Mouse (Mus musculus) olfactory bulb, adult 2 months (tissue): ENCODE results near the gene Pkn3. TPM values are rescaled to one million over a fixed set of nuclear protein-coding genes. Genes with fewer than 3 reads are reported as not detected.
"Not testable (repeated sequence)": the region's sequence is repeated elsewhere in the genome, so short reads cannot be mapped to it uniquely, and the experiment has no call there.

Experiments used
- H3K27ac ChIP-seq: fragments of 200-500 bp; 2 replicates; pipeline ENCODE4 v1.5.1; 2012; ENCODE audit warnings: low read depth, low read length; ENCODE audit not compliant: insufficient read depth
- H3K4me1 ChIP-seq: fragments of 200-500 bp; 2 replicates; pipeline ENCODE4 v1.6.1; 2012; ENCODE audit warnings: low read length; ENCODE audit not compliant: control insufficient read depth, insufficient read depth
- H3K4me3 ChIP-seq: fragments of 200-500 bp; 2 replicates; pipeline ENCODE4 v1.5.1; 2012; ENCODE audit warnings: mild to moderate bottlenecking, low read depth, low read length, moderate library complexity; ENCODE audit not compliant: insufficient read depth
- CTCF ChIP-seq: fragments of 200-500 bp; IDR thresholded peaks from 2 replicates; pipeline ENCODE4 v1.5.1; 2012; ENCODE audit warnings: low read depth, mild to moderate bottlenecking, low read length, moderate library complexity; ENCODE audit not compliant: insufficient read depth
- POLR2A ChIP-seq: fragments of 200-500 bp; IDR thresholded peaks from 2 replicates; pipeline ENCODE4 v1.6.1; 2012; ENCODE audit warnings: mild to moderate bottlenecking, low read depth, low read length, moderate library complexity; ENCODE audit not compliant: insufficient read depth
- WGBS: fragments of 180-500 bp; shearing (Covaris S2); methylation state at CpG from one replicate; pipeline ENCODE4 v1.1.7; 2018; 5-methylcytosine and 5-hydroxymethylcytosine counted together
- polyA plus RNA-seq: library from polyadenylated mRNA; stranded (reverse); fragments of >200 nt; gene quantifications from 2 replicates; pipeline ENCODE4 v1.2.4, GENCODE M21; 2012; ENCODE audit warnings: low replicate concordance; ENCODE audit not compliant: missing spikeins, insufficient read depth, insufficient read length

The Pkn3 gene
- polyA plus RNA-seq, 1 experiment, result not detected

DNA sequence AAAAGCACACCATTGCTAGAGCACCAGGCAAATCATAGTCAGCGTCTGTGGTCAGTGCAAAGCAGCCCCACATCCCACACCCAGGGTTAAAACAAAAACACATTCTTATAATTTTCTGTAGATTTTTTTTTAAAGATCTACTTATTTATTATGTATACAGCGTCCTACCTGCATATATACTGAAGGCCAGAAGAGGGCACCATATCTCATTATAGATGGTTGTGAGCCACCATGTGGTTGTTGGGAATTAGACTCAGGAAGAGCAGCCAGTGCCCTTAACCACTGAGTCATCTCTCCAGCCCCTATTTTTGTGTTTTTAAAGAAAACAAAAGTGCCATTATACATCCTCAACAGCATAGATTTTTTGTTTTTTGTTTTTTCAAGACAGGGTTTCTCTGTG lies 51.3 kb downstream of the Pkn3 start:
- 29% methylated on average over 2 of the region's 2 CpGs for WGBS
- no peak overlapping the region for H3K4me3 ChIP-seq
- no peak overlapping the region for H3K27ac ChIP-seq
- TF ChIP-seq POLR2A (no peak), CTCF (no peak)
- peaks cover 2% of the 10 kb centered on the region; the same call in 1 of the 2 replicates for H3K4me1 ChIP-seq

DNA sequence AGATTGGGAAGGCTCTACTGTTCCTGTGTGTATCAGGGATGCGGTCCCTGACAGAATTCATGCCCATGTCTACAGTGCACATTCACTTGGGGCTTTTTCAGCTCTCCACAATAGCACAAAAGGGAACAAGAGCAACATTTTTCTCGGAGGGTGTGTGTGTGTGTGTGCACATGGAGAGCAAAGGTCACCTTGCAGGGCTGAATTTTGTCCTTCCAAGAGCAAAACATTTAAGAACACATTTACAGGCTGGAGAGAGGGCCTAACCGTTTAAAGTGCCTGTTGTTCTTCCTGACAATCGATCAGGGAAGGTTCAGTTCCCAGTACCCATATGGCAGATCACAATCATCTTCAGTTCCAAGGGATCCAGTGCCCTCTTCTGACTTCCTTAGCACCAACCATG lies 52.7 kb downstream of the Pkn3 start:
- TF ChIP-seq CTCF (no peak), POLR2A (no peak)
- H3K27ac ChIP-seq, result no peak overlapping the region
- H3K4me1 ChIP-seq, result peaks cover 10% of the 10 kb centered on the region
- no peak overlapping the region for H3K4me3 ChIP-seq
- WGBS, result 83% methylated on average over 4 of the region's 4 CpGs

DNA sequence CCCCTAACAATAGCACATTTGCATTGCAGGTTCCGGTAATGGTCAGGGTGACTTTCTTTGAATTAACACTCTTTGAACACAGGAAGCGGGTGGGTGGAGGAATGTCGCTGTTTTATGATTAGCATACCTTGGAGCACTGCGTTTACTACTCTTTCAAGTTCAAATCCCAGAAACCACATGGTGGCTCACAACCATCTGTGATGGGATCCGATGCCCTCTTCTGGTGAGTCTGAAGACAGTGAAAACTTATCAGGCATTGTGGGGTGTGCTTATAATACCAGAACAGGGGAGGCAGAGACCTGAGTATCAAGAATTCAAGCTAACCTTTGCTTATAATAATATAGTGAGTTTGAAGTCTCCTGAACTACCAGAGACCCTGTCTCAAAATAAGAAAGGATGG lies 53.8 kb downstream of the Pkn3 start:
- H3K27ac ChIP-seq, H3K4me3 ChIP-seq: not testable (repeated sequence)
- WGBS, result 57% methylated on average over 5 of the region's 5 CpGs
- peaks cover 12% of the 10 kb centered on the region for H3K4me1 ChIP-seq

DNA sequence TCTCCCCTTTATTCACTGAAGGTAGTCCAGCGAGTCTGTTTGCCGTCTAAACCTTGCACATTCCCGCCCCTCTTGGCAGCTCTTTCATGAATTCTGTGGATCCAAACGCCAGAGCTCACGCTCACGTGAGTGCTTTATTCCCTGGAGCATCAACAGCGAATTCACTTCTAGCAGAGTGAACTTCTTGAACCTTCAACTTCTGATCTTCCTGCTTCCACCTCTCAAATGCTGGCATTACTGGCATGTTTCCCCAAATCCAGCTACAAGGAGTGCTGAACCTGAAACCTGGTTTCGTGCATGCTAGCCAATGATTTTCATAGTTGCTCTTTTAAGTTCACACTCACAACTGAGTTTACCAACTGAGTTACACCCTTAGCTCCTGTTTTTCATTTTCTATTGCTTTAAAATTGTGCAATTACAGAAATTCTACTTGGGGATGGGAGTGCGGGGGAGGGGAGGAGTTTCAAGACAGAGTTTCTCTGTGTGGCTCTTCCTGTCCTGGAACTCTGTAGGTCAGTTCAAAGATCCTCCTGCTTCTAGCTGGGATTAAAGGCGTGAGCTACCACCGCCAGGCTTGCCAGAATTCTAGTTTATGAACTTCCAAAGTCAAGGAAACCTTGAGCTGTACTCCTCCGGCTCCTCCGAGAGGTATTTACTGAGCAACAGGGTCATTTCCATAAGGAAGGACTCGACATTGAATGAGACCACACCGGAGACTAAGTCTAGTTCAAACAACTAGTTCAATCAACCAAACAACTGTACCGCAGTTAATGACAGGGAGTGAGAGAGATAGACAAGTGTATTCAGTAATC lies 55.5 kb downstream of the Pkn3 start:
- H3K4me3 ChIP-seq, result peak overlapping the region; percentile 87
- TF ChIP-seq POLR2A, result no peak
- no peak for TF ChIP-seq CTCF

DNA sequence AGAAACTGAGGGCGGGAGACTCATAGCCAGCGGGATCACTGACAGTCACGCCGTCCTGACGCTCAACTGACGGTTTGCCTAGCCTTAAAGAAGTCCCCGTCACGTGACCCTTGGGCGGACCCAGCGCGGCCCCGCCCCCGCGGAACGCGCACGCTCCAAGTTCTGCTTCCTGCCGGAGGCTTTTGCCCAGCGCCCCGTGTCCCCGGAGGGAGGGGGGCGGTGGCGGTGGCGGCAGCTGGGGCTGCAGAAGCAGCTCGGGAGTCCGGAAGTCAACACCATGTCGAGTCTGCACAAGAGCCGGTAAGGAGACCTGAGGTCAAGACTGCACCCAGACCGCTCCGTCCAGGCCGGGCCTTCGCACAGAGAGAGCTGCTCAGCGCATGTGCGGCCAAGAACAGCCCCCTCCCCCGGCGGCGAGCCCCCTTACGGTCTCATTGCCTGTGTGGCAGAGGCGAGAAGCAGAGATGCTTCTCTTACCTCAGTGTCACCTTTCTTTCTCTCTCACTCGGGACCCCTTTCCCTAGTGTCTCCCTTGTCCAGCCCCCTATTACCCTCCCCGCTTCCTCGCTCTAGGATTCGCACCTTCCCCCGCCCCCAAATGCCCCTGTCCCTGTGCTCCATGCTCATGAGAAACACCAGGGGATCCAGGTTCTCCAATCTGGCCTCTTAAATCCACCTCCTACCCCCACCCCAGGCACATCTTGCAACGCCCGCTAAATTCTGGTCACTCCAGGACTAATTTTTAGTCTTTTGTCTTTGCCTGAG lies 56.3 kb downstream of the Pkn3 start, which contains the start of gene Tbc1d13:
Gene Tbc1d13 (plus strand): TSS at position 134 of the 765 bp plus-strand sequence.
- peak within 1 kb of the TSS; percentile 87 for H3K4me3 ChIP-seq
- peaks cover 19% of the 10 kb centered on the region for H3K4me1 ChIP-seq
- peak within 1 kb of the TSS; percentile 18; the same call in 1 of the 2 replicates for H3K27ac ChIP-seq
- TF ChIP-seq POLR2A, result peak; percentile 86
- TF ChIP-seq CTCF, result no peak
- under 1% methylated on average over 46 of the region's 46 CpGs for WGBS

More for the DNA sequence above, 55.5 kb downstream of the Pkn3 start:
- 10% methylated on average over 16 of the region's 16 CpGs for WGBS
- Histone ChIP-seq H3K27ac (peak overlapping the region; percentile 18; the same call in 1 of the 2 replicates), H3K4me1 (peaks cover 19% of the 10 kb centered on the region)

DNA sequence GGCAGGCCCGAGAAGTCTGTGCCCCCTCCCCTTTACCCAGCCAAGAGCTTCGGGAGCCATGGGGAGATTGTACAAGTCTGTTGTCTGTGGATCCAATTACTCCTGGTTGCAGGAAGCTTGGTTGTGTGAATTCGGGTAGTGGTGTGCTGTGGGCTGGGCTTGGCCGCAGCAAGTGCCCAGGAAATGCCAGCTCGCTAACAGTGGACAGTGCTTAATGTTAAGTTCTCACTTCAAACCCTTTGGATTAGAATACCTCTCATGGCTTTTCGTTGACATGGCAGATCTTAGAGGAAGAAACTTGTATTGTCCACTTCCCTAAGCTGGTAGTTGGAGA lies 56.9 kb downstream of the Pkn3 start:
- WGBS, result 5% methylated on average over 6 of the region's 6 CpGs
- no peak overlapping the region for H3K27ac ChIP-seq
- H3K4me3 ChIP-seq, result peak overlapping the region; percentile 87
- TF ChIP-seq CTCF (no peak), POLR2A (no peak)
- H3K4me1 ChIP-seq, result peaks cover 19% of the 10 kb centered on the region

DNA sequence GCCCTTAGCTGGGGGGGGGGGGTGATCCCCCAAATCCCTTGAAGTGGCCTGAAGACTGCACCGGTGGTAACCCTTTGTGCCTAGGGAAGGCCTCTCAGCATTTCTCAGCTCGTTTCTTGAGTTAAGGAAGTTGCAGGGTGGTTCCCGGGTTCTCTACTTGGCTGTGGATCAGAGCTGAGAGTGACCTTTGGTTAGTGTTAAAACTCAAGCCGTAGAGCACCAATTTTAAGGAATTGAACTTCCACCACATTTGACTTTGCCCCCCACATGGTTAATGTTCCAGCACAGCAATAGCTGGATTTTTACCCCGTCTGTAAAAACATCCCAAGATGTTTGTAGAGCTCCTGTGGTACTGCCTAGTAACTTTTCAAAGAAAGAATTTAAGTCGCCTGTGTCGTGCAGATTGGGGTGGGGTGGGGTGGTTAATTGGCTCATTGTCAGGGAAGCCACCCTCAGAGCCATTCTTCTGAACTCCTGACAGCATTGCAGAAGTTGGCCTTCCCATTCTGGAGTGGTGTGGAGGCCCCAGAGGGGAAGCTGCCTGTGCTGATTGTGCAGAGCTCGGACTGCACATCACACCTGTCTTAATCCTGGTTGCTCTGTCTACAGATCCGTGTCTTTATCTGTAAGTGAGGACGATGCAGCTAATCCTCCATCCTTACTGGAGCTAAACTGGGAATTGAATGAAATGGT lies 57.6 kb downstream of the Pkn3 start:
- 0 out of 2 replicates have a peak overlapping the region, but pooled peaks have one; percentile 87 for H3K4me3 ChIP-seq
- TF ChIP-seq POLR2A, result no peak
- TF ChIP-seq CTCF, result no peak
- no peak overlapping the region for H3K27ac ChIP-seq
- 35% methylated on average over 10 of the region's 10 CpGs for WGBS
- peaks cover 19% of the 10 kb centered on the region for H3K4me1 ChIP-seq

DNA sequence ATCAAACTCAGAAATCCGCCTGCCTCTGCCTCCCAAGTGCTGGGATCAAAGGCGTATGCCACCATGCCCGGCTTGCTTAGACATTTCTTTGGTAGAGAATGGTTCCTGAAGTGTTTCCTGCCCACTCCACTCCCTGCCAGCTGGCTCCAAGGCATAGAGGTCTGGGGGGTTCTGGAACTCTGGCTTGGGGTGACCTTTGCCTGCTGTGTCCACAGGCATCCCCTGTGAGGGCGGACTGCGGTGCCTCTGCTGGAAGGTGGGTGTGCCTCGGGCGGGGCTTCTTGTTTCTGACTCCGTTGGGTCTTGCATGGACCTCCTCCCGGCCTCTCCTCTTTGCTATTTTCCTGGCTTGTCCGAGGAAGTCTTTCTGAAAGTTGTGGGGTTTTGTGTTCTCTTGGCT lies 59.0 kb downstream of the Pkn3 start:
- 88% methylated on average over 10 of the region's 10 CpGs for WGBS
- Histone ChIP-seq H3K4me3 (no peak overlapping the region), H3K27ac (no peak overlapping the region), H3K4me1 (peaks cover 19% of the 10 kb centered on the region)
- TF ChIP-seq CTCF, result no peak
- no peak for TF ChIP-seq POLR2A

DNA sequence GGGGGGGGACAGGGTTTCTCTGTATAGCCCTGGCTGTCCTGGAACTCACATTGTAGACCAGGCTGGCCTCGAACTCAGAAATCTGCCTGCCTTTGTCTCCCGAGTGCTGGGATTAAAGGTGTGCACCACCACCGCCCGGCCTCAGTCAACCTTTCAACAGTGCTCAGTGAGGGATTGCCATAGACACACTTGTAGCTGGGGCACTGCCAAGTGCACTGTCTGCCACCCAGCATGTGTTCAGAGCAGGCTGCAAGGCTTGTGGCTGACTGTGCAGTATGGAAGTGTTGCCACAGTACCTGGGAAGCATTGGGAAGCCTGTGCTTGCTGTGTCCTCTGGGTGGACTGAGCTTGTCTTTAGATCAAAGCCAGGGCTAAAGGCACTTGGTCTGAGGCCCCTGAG lies 62.5 kb downstream of the Pkn3 start:
- H3K4me3 ChIP-seq, H3K4me1 ChIP-seq, H3K27ac ChIP-seq: not testable (repeated sequence)
- WGBS, result 84% methylated on average over 4 of the region's 4 CpGs

Other genes with a start within 250 kb of the Pkn3 start
- gene Cercam, start 208.5 kb upstream of the Pkn3 start, polyA plus RNA-seq, result not detected in 2 replicates
- 472 TPM in 1 of 2 replicates, not detected in the other for gene Odf2, start 188.5 kb upstream of the Pkn3 start, polyA plus RNA-seq
- gene Gle1, start 142.3 kb upstream of the Pkn3 start, polyA plus RNA-seq, result not detected in 2 replicates
- gene Sptan1, start 112.1 kb upstream of the Pkn3 start, polyA plus RNA-seq, result 496 and 868 TPM in 2 replicates
- gene Wdr34, start 28.8 kb upstream of the Pkn3 start, polyA plus RNA-seq, result not detected in 2 replicates
- gene Set, start 20.3 kb upstream of the Pkn3 start, polyA plus RNA-seq, result 163 TPM in 1 of 2 replicates, not detected in the other
- not detected in 2 replicates for gene Zdhhc12, start 16.0 kb downstream of the Pkn3 start, polyA plus RNA-seq
- gene Zer1, start 46.9 kb downstream of the Pkn3 start, polyA plus RNA-seq, result not detected in 2 replicates
- gene Tbc1d13, start 56.1 kb downstream of the Pkn3 start, polyA plus RNA-seq, result not detected in 2 replicates
- gene Endog, start 93.8 kb downstream of the Pkn3 start, polyA plus RNA-seq, result not detected in 2 replicates
- gene Spout1, start 100.8 kb downstream of the Pkn3 start, polyA plus RNA-seq, result not detected in 2 replicates
- gene Kyat1, start 128.2 kb downstream of the Pkn3 start, polyA plus RNA-seq, result not detected in 2 replicates
- not detected in 2 replicates for gene Lrrc8a, start 160.0 kb downstream of the Pkn3 start, polyA plus RNA-seq
- not detected in 2 replicates for gene Gm28035, start 162.9 kb downstream of the Pkn3 start, polyA plus RNA-seq
- gene Phyhd1, start 188.5 kb downstream of the Pkn3 start, polyA plus RNA-seq, result not detected in 2 replicates
- gene Gm28038, start 203.4 kb downstream of the Pkn3 start, polyA plus RNA-seq, result not detected in 2 replicates
- not detected in 2 replicates for gene Dolk, start 208.7 kb downstream of the Pkn3 start, polyA plus RNA-seq
- not detected in 2 replicates for gene Nup188, start 208.7 kb downstream of the Pkn3 start, polyA plus RNA-seq